Mouse (Mus musculus) megakaryocyte-erythroid progenitor cell, adult 5-6 weeks (primary cell): ENCODE data around the gene Gm1553. TPM values are rescaled to one million over a fixed set of nuclear protein-coding genes. Genes with fewer than 3 reads are reported as not detected.

Source experiments
- ATAC-seq: replicated peaks from 2 replicates; pipeline ENCODE4 v1.8.0; 2016; ENCODE audit warnings: mild to moderate bottlenecking, inconsistent platforms; ENCODE audit not compliant: severe bottlenecking, poor library complexity, low FRiP score, low TSS enrichment
- total RNA-seq, 2 experiments: library from RNA; stranded (forward) in 1 of 2; stranded (reverse) in 1 of 2; fragments of 200-1000, 215-1000 nt in 1 of 2; fragments of >200 nt in 1 of 2; fragmentation: Nextera tagmentation in 1 of 2; gene quantifications; 2 replicates each; pipeline ENCODE4 v1.2.3; 2014 to 2017

Gm1553 gene
- total RNA-seq (2014; fragmentation: Nextera tagmentation) (not detected in 2 replicates), total RNA-seq (2017) (not detected in 2 replicates)

DNA sequence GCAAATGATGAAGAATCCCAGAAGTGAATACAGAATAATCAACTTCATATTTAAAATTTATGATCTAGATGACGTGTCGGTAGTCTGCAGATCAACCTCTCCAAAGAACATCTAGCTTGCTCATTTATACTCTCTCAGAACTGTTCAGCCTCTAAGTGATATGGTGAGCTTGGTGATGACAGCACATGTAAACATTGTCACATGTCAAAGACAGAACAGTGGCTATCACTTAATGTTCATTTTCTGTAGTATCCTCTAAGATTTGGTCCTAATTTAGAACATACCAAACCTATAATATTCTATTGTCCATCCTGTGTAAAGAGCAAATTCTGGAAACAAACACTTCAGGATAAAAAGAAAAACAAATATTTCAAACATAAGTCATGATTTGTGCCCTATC, at the start of gene Gm1553:
Gene Gm1553, minus strand, starts transcription at position 101 of the 400 bp plus-strand sequence.
- ATAC-seq, result no peak

Other genes with a start within 250 kb of the Gm1553 start
- not detected in 2 replicates for gene 4932415D10Rik, start 176.0 kb downstream of the Gm1553 start, total RNA-seq (2014; fragmentation: Nextera tagmentation)
- not detected in 2 replicates for gene 4932415D10Rik, start 176.0 kb downstream of the Gm1553 start, total RNA-seq (2017)
- gene Gm4924, start 138.4 kb downstream of the Gm1553 start, total RNA-seq (2014; fragmentation: Nextera tagmentation), result 4.5 and 12.8 TPM in 2 replicates
- 2.3 and 4.6 TPM in 2 replicates for gene Gm4924, start 138.4 kb downstream of the Gm1553 start, total RNA-seq (2017)
- gene 1190007I07Rik, start 130.6 kb upstream of the Gm1553 start, total RNA-seq (2014; fragmentation: Nextera tagmentation), result 57.7 and 65.7 TPM in 2 replicates
- gene 1190007I07Rik, start 130.6 kb upstream of the Gm1553 start, total RNA-seq (2017), result 85.0 and 101 TPM in 2 replicates
- gene Tdg, start 137.2 kb upstream of the Gm1553 start, total RNA-seq (2014; fragmentation: Nextera tagmentation), result 60.3 and 71.0 TPM in 2 replicates
- gene Tdg, start 137.2 kb upstream of the Gm1553 start, total RNA-seq (2017), result 115 and 121 TPM in 2 replicates
- 2.3 TPM in 1 of 2 replicates, not detected in the other for gene Glt8d2, start 198.0 kb upstream of the Gm1553 start, total RNA-seq (2014; fragmentation: Nextera tagmentation)
- gene Glt8d2, start 198.0 kb upstream of the Gm1553 start, total RNA-seq (2017), result 1.3 TPM in 1 of 2 replicates, not detected in the other
- 21.5 and 25.7 TPM in 2 replicates for gene Hcfc2, start 203.5 kb upstream of the Gm1553 start, total RNA-seq (2014; fragmentation: Nextera tagmentation)
- 30.9 and 80.3 TPM in 2 replicates for gene Hcfc2, start 203.5 kb upstream of the Gm1553 start, total RNA-seq (2017)